Mouse (Mus musculus) E14TG2a.4 (cell line): ENCODE results near the gene Csnk2b.

Experiments used
- H3K27me3 ChIP-seq: 2 replicates; pipeline ENCODE4 v1.6.1; 2014; ENCODE audit warnings: low read length, control low read depth; ENCODE audit not compliant: insufficient read depth
- H3K36me3 ChIP-seq: 2 replicates; pipeline ENCODE4 v1.6.1; 2014; ENCODE audit warnings: low read length, control low read depth; ENCODE audit not compliant: insufficient read depth
- H3K4me1 ChIP-seq: replicated peaks from 2 replicates; pipeline ENCODE4 v1.6.1; 2014; ENCODE audit warnings: low read depth, low read length, control low read depth
- H3K4me3 ChIP-seq: replicated peaks from 2 replicates; pipeline ENCODE4 v1.5.1; 2014; ENCODE audit warnings: mild to moderate bottlenecking, low read length
- H3K9me3 ChIP-seq: 2 replicates; pipeline ENCODE4 v1.6.1; 2014; ENCODE audit warnings: low read length, control low read depth
- CTCF ChIP-seq: conservative IDR thresholded peaks from 2 replicates; pipeline ENCODE4 v1.5.1; 2014; ENCODE audit warnings: low read length
- NANOG ChIP-seq: IDR thresholded peaks from 2 replicates; pipeline ENCODE4 v1.6.1; 2014; ENCODE audit warnings: borderline replicate concordance, low read length, mixed read lengths
- POU5F1 ChIP-seq: IDR thresholded peaks from 2 replicates; pipeline ENCODE4 v1.6.1; 2014; ENCODE audit warnings: low read length, borderline replicate concordance

Csnk2b gene

DNA sequence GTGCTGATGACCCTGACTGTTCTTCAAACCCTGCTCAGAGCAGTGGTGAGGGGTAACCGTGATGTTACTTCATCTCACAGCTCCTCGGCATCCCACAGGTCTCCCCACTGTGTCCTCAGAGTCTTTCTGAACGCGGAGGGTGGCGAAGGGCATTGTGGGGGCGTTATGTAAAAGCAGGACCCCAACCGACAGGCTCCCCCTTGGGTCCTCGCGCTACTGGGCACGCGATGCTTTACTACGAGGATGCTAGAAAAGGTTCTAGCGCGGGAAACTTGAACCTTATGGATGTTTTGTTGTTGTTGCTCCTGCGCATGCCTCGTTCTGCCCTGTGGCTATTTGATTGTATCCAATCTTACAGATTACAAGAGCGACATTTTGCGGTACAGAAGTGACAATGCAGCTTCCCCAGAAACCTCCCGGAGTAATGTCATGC, at the start of gene Csnk2b:
Gene Csnk2b (minus strand): TSS at position 183 of the 433 bp plus-strand sequence.
- TF ChIP-seq CTCF = no peak
- no peak for TF ChIP-seq NANOG
- no peak for TF ChIP-seq POU5F1
- Histone ChIP-seq H3K4me3 (peak within 1 kb of the TSS; percentile 98), H3K36me3 (peaks cover 58% of the 10 kb centered on the region), H3K27me3 (peaks cover 5% of the 10 kb centered on the region), H3K4me1 (peaks cover 57% of the 10 kb centered on the region), H3K9me3 (no peaks in the 10 kb centered on the region)

DNA sequence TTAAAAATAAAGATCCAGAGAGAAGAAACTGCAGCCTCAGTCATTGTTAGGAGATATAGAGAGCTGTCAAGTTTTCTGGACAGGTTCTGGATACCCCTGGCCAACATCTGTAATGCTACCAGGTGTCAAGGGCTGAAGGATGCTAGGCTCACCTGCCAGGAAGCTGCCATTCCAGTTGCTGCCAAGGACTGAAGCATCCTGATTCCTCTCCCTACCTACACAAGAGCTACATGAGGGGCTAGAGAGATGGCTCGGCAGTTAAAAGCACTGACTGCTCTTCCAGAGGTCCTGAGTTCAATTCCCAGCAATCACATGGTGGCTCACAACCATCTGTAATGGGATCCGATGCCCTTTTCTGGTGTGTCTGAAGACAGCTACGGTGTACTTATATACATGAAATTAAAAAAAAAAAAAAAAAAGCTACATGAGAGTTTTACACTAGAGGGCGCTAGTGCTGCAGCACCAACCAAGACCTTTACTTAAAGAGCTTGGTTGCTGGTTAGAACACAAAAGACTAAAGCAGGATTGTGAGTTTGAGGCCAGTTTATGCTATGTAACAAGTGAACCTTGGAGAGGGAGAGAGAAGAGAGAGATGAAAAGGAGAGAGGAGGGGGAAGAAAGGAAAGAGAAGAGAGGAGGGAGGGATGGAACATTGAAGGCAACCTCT, 46.8 kb upstream of the Csnk2b start:
- TF ChIP-seq CTCF = peak; percentile 71
- TF ChIP-seq POU5F1 = no peak
- no peak for TF ChIP-seq NANOG
- H3K4me1 ChIP-seq = peaks cover 13% of the 10 kb centered on the region
- H3K27me3 ChIP-seq = peaks cover 31% of the 10 kb centered on the region
- no peak overlapping the region for H3K4me3 ChIP-seq
- no peaks in the 10 kb centered on the region for H3K9me3 ChIP-seq
- peaks cover 8% of the 10 kb centered on the region; the same call in 1 of the 2 replicates for H3K36me3 ChIP-seq

DNA sequence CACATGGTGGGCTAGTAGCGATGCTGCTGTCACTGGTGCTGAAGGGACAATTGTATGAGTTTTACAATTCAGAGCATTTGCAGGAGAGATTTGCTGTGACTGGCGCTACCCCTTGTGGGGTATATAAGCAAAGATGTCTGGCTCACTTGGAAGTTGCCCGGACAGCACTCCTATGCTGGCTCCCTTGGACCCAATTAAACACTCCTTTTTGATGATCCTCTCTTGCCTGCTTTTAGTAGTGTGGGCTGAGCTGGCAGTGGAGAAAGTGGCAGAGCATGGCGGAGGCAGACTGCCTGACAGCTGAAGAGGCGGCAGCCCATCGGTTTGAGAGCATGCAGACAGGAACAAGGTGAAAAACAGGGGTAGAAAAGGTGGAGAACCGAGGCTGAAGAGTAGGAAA, 45.9 kb upstream of the Csnk2b start:
- Histone ChIP-seq H3K4me3 (no peak overlapping the region), H3K27me3 (peaks cover 23% of the 10 kb centered on the region), H3K36me3 (peaks cover 17% of the 10 kb centered on the region), H3K9me3 (no peaks in the 10 kb centered on the region), H3K4me1 (peaks cover 21% of the 10 kb centered on the region)
- TF ChIP-seq NANOG (no peak), POU5F1 (no peak), CTCF (no peak)

DNA sequence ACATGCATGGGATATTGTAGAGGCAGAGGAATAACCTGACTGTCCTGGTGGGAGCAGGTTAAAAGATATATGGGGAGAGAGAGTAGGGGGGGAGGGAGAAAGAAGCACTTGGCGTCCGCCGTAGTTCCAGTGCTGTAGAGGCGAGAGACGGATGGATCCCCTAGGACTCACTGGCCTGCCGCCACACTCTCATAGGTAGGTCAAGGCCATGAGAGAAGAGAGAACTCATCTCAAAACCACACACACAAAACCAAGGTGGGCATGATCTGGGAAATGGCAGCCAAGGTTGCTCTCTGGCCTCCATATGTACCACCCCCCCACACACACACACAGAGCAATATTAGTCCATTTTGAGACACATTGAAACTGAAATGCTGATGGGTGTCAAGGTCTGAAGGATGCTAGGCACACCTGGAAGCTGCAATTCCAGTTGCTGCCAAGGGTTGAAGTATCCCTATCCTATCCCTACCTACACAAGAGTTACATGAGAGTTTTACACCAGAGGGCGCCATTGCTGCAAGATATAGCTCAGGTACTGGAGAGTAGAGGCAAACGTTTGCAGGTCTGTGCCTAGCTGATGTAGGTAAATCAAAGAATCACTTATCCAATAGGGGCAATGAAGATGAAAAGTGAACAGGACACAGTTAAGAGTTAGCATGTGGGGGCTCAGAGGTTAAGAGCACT, 44.6 kb upstream of the Csnk2b start:
- peaks cover 11% of the 10 kb centered on the region; the same call in 1 of the 2 replicates for H3K27me3 ChIP-seq
- TF ChIP-seq CTCF (peak; percentile 62), NANOG (no peak), POU5F1 (no peak)
- peaks cover 34% of the 10 kb centered on the region for H3K4me1 ChIP-seq
- H3K4me3 ChIP-seq = peak overlapping the region; percentile 83; the same call in 1 of the 2 replicates
- no peaks in the 10 kb centered on the region for H3K9me3 ChIP-seq
- H3K36me3 ChIP-seq = peaks cover 30% of the 10 kb centered on the region

DNA sequence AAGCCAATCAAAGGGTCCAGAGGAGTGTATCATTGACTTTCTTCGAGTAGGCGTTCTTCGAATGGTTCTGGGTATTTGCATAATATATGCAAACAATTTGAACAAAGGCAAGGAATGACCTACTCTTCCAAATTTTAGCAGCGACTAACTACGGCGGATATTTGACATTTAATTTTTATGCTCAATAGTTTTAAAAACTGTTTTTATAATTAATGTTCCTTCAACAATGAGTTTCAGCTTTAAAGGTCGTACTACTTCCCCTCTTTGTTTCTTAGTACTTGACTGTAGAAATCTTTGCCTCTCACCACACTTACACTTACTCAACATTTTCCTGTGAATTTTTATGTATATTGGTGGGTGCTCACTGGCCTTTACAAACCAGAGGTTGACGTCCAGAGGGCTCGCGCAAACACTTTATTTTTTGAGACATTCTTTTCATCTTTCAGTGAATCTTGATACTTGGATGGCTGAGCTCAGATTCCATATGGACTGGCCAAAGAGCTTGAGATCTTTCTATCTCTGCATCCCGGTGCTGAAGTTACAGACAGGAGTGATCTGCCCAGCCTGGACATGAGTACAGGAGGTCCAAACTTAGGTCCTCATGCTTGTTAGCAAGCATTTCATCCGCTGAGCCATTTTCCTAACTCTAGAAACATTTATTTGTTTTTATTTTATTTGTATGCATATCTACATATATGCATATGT, 43.8 kb upstream of the Csnk2b start:
- Histone ChIP-seq H3K9me3 (no peaks in the 10 kb centered on the region), H3K27me3 (0 out of 2 replicates have a peak, but pooled peaks cover 3% of the 10 kb centered on the region), H3K36me3 (peaks cover 39% of the 10 kb centered on the region), H3K4me3 (peak overlapping the region; percentile 83), H3K4me1 (peaks cover 43% of the 10 kb centered on the region)
- TF ChIP-seq POU5F1 (peak; percentile 78; the same call in 1 of the 2 replicates), CTCF (no peak), NANOG (no peak)

DNA sequence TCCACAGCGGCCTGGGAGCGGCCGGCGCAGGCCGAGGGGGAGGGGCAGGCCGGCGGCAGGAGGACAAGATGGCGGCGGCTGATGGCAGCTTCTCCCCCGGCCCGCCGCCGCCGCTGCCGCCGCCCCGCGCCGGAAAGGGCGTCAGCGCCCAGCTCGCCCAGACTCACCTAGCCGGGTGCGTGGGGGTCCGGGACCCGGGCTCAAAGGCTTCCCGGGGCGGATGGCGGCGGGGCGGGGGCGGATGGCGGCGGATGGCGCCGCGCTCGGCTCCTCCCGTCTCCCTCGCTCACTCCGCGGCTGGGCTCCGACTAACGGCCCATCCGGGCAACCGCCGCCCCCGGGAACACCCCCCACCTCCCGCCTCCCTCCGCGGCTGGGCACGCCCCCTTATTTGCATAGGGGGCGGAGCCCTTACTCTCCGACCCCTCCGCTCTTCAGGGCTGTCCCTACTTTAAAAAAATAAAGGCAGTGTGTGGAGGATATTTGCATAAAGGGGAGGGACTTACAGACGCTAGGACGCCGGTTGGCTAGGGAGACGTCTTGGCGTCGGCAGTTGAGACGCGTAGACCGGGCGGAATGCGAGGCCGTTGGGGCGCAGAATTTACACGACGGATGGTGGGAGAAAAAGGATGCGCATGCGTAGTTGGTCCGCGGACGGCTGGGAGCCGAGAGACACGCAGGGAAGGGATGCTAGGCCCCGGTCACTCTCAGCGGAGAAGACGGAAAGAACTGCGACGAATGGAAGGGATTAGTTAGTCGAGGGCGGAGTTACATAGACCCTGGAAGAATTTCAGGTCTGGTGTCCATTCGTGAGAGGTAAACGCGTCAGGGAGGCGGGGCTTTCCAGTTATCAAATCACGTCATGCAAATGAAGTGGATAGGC, 43.0 kb upstream of the Csnk2b start, which contains the start of gene Prrc2a:
Gene Prrc2a (minus strand): TSS at position 330 of the 883 bp plus-strand sequence.
- peaks cover 51% of the 10 kb centered on the region for H3K4me1 ChIP-seq
- H3K4me3 ChIP-seq = peak within 1 kb of the TSS; percentile 99
- H3K27me3 ChIP-seq = no peaks in the 10 kb centered on the region
- no peaks in the 10 kb centered on the region for H3K9me3 ChIP-seq
- peaks cover 47% of the 10 kb centered on the region for H3K36me3 ChIP-seq
- TF ChIP-seq POU5F1 (no peak), NANOG (no peak), CTCF (no peak)

DNA sequence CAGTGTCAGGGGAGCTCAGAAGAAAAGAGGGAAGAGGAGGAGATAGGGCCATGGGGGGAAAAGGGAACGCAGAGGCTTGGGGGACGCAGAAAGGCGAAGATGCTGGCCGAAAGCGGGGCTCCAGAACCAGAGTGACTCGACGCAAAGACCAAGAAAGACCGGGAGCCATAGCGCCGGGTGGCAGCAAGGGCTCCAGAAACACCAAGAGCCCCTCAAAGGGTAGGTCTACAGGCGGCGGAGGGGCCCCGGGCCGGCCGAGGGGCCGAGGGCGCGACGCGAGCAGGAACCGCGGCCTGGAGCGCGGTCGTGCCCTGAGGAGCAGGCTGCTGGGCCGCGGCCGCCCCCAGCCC, 42.3 kb upstream of the Csnk2b start:
- Histone ChIP-seq H3K4me3 (peak overlapping the region; percentile 99), H3K36me3 (peaks cover 53% of the 10 kb centered on the region), H3K27me3 (no peaks in the 10 kb centered on the region), H3K9me3 (no peaks in the 10 kb centered on the region), H3K4me1 (peaks cover 57% of the 10 kb centered on the region)
- TF ChIP-seq CTCF (no peak), NANOG (no peak), POU5F1 (no peak)
